Mouse (Mus musculus) ES-CJ7 (cell line): ENCODE data around the gene Gm10521.

Experiments
- DNase-seq: peaks from one replicate; pipeline ENCODE4 v3.0.0; 2011; ENCODE audit warnings: low read depth, low spot score

Gm10521 gene

GRCm38 (mm10) chr1:171946447-171946995 lies 51.1 kb downstream of the Gm10521 start:
- DNase-seq, result peak; percentile 75
